Mouse (Mus musculus) MEL (cell line): ENCODE results near the gene Col4a2. TPM values are rescaled to one million over a fixed set of nuclear protein-coding genes. Genes with fewer than 3 reads are reported as not detected.

Experiments
- DNase-seq: peaks from one replicate; pipeline ENCODE4 v3.0.0; 2011; ENCODE audit warnings: low read depth, low spot score
- H3K27ac ChIP-seq: 2 replicates; pipeline ENCODE4 v1.5.1; 2012; ENCODE audit warnings: low read depth, mild to moderate bottlenecking, control low read depth, low read length, moderate library complexity; ENCODE audit not compliant: control insufficient read depth
- H3K27me3 ChIP-seq, 2 experiments: fragments of 150-350 bp in 1 of 2; sonication (generic) in 1 of 2; 2 replicates each; pipeline ENCODE4 v1.6.1; 2012; ENCODE audit warnings: low read length in 2 of 2, mild to moderate bottlenecking in 2 of 2, improper control_type of control experiment in 1 of 2, moderate library complexity in 1 of 2; ENCODE audit not compliant: insufficient read depth in 2 of 2, control insufficient read depth in 1 of 2
- H3K36me3 ChIP-seq, 2 experiments: 2 replicates each; pipeline ENCODE4 v1.6.1; 2012 to 2014; ENCODE audit warnings: low read length in 2 of 2, improper control_type of control experiment in 1 of 2, inconsistent platforms in 1 of 2, mild to moderate bottlenecking in 1 of 2; ENCODE audit not compliant: insufficient read depth in 2 of 2, control insufficient read depth in 1 of 2
- H3K4me1 ChIP-seq, 2 experiments: fragments of 150-350 bp in 1 of 2; sonication (generic) in 1 of 2; 2 replicates each; pipeline ENCODE4 v1.6.1; 2012; ENCODE audit warnings: low read length in 2 of 2, improper control_type of control experiment in 1 of 2, mild to moderate bottlenecking in 1 of 2; ENCODE audit not compliant: insufficient read depth in 2 of 2, control insufficient read depth in 1 of 2
- H3K4me3 ChIP-seq, 2 experiments: fragments of 150-350 bp in 1 of 2; sonication (generic) in 1 of 2; 2 replicates each; pipeline ENCODE4 v1.5.1; 2012; ENCODE audit warnings: low read depth in 2 of 2, low read length in 2 of 2, mild to moderate bottlenecking in 2 of 2, moderate library complexity in 2 of 2, control low read depth in 1 of 2, improper control_type of control experiment in 1 of 2; ENCODE audit not compliant: control insufficient read depth in 1 of 2, insufficient read depth in 1 of 2
- H3K79me2 ChIP-seq: 2 replicates; pipeline ENCODE4 v1.6.1; 2012; ENCODE audit warnings: mild to moderate bottlenecking, low read length, moderate library complexity; ENCODE audit not compliant: control insufficient read depth, poor library complexity, insufficient read depth
- H3K9ac ChIP-seq: 2 replicates; pipeline ENCODE4 v1.6.1; 2012; ENCODE audit warnings: low read depth, mild to moderate bottlenecking, control low read depth, low read length, moderate library complexity; ENCODE audit not compliant: control insufficient read depth, poor library complexity, severe bottlenecking
- H3K9me3 ChIP-seq: fragments of 150-350 bp; sonication (generic); replicated peaks from 2 replicates; pipeline ENCODE4 v1.6.1; 2012; ENCODE audit warnings: mild to moderate bottlenecking, low read length, improper control_type of control experiment, moderate library complexity; ENCODE audit not compliant: insufficient read depth
- BHLHE40 ChIP-seq: IDR thresholded peaks from 2 replicates; pipeline ENCODE4 v1.6.1; 2012; ENCODE audit warnings: low read depth, mild to moderate bottlenecking, inconsistent platforms, low read length, improper control_type of control experiment, borderline replicate concordance
- CHD1 ChIP-seq: IDR thresholded peaks from 2 replicates; pipeline ENCODE4 v1.6.1; 2012; ENCODE audit warnings: low read depth, mild to moderate bottlenecking, inconsistent platforms, low read length, improper control_type of control experiment
- E2F4 ChIP-seq: IDR thresholded peaks from 2 replicates; pipeline ENCODE4 v1.6.1; 2011; ENCODE audit warnings: low read depth, low read length, improper control_type of control experiment, borderline replicate concordance
- ETS1 ChIP-seq: IDR thresholded peaks from 2 replicates; pipeline ENCODE4 v1.6.1; 2012; ENCODE audit warnings: low read depth, mild to moderate bottlenecking, inconsistent platforms, low read length, improper control_type of control experiment, moderate library complexity
- GATA1 ChIP-seq: IDR thresholded peaks from 2 replicates; pipeline ENCODE4 v1.6.1; 2011; ENCODE audit warnings: low read depth, low read length, improper control_type of control experiment
- KAT2A ChIP-seq: conservative IDR thresholded peaks from 2 replicates; pipeline ENCODE4 v1.6.1; 2012; ENCODE audit warnings: low read depth, low read length, improper control_type of control experiment, inconsistent platforms
- MAX ChIP-seq: IDR thresholded peaks from 2 replicates; pipeline ENCODE4 v1.6.1; 2011; ENCODE audit warnings: low read length, improper control_type of control experiment
- MAZ ChIP-seq: IDR thresholded peaks from 2 replicates; pipeline ENCODE4 v1.6.1; 2012; ENCODE audit warnings: low read depth, mild to moderate bottlenecking, inconsistent platforms, low read length, improper control_type of control experiment
- MEF2A ChIP-seq: IDR thresholded peaks from 2 replicates; pipeline ENCODE4 v1.6.1; 2014; ENCODE audit warnings: low read depth, mild to moderate bottlenecking, inconsistent platforms, low read length, improper control_type of control experiment; ENCODE audit not compliant: poor library complexity, insufficient replicate concordance, severe bottlenecking; ENCODE audit errors: extremely low read depth
- MYB ChIP-seq: IDR thresholded peaks from 2 replicates; pipeline ENCODE4 v1.6.1; 2011; ENCODE audit warnings: mild to moderate bottlenecking, low read depth, low read length, improper control_type of control experiment
- NELFE ChIP-seq: IDR thresholded peaks from 2 replicates; pipeline ENCODE4 v1.6.1; 2011; ENCODE audit warnings: low read depth, low read length, improper control_type of control experiment
- NRF1 ChIP-seq: IDR thresholded peaks from 2 replicates; pipeline ENCODE4 v1.6.1; 2014; ENCODE audit warnings: low read depth, mild to moderate bottlenecking, inconsistent platforms, low read length, improper control_type of control experiment, moderate library complexity; ENCODE audit not compliant: poor library complexity, insufficient read depth, severe bottlenecking
- POLR2A ChIP-seq, 2 experiments: IDR thresholded peaks; 2 replicates each; pipeline ENCODE4 v1.6.1; 2011 to 2012; ENCODE audit warnings: low read length in 2 of 2, mild to moderate bottlenecking in 2 of 2, control low read depth in 1 of 2, improper control_type of control experiment in 1 of 2, low read depth in 1 of 2, moderate library complexity in 1 of 2; ENCODE audit not compliant: control insufficient read depth in 1 of 2, insufficient read depth in 1 of 2, poor library complexity in 1 of 2
- SMC3 ChIP-seq: IDR thresholded peaks from 2 replicates; pipeline ENCODE4 v1.6.1; 2011; ENCODE audit warnings: low read depth, low read length, improper control_type of control experiment
- TBP ChIP-seq: IDR thresholded peaks from 2 replicates; pipeline ENCODE4 v1.8.0; 2011; ENCODE audit warnings: low read depth, low read length, improper control_type of control experiment
- UBTF ChIP-seq: IDR thresholded peaks from 2 replicates; pipeline ENCODE4 v1.6.1; 2012; ENCODE audit warnings: low read depth, mild to moderate bottlenecking, inconsistent platforms, low read length, improper control_type of control experiment, moderate library complexity, borderline replicate concordance; ENCODE audit not compliant: insufficient read depth
- USF1 ChIP-seq: IDR thresholded peaks from 2 replicates; pipeline ENCODE4 v1.6.1; 2014; ENCODE audit warnings: low read depth, mild to moderate bottlenecking, inconsistent platforms, low read length, improper control_type of control experiment, moderate library complexity
- ZNF384 ChIP-seq: IDR thresholded peaks from 2 replicates; pipeline ENCODE4 v1.6.1; 2012; ENCODE audit warnings: low read depth, mild to moderate bottlenecking, inconsistent platforms, low read length, improper control_type of control experiment
- polyA plus RNA-seq, 2 experiments: library from polyadenylated mRNA; stranded (reverse) in 1 of 2; unstranded in 1 of 2; fragments of >175 nt in 1 of 2; fragments of >200 nt in 1 of 2; gene quantifications; 2 replicates each; pipeline versions ENCODE4 v1.2.1 to v1.2.4; 2012; ENCODE audit warnings: low replicate concordance in 2 of 2, low read depth in 1 of 2; ENCODE audit not compliant: insufficient read length in 2 of 2, insufficient read depth in 1 of 2, missing spikeins in 1 of 2
- total RNA-seq: library from RNA; depleted of rRNA; stranded (reverse); fragments of 300-350 nt; gene quantifications from 2 replicates; pipeline ENCODE4 v1.2.3, GENCODE M21; 2012; rRNA removed

The Col4a2 gene
- total RNA-seq: 0.03 and 0.04 TPM in 2 replicates
- polyA plus RNA-seq: under 1 TPM in 1 of 2 experiments, not detected in 1; 0.81 TPM

GRCm38 (mm10) chr8:11312349-11313175 lies at the start of gene Col4a2, which contains the start of gene Col4a1:
Gene Col4a2, plus strand, starts transcription at chr8:11312805.
Gene Col4a1, minus strand, starts transcription at chr8:11312826.
- Histone ChIP-seq H3K36me3 (no peaks in the 10 kb centered on the region), H3K4me1 (no peaks in the 10 kb centered on the region), H3K9ac (no peak within 1 kb of the TSS), H3K27ac (no peak within 1 kb of the TSS), H3K27me3 (no peaks in the 10 kb centered on the region), H3K4me3 (no peak within 1 kb of the TSS), H3K79me2 (no peaks in the 10 kb centered on the region), H3K9me3 (no peaks in the 10 kb centered on the region)
- TF ChIP-seq E2F4 (no peak), MAZ (no peak), CHD1 (no peak), BHLHE40 (no peak), GATA1 (no peak), MEF2A (no peak), NRF1 (no peak), SMC3 (no peak), NELFE (no peak), KAT2A (no peak), TBP (no peak), USF1 (no peak), UBTF (no peak), ETS1 (no peak), MAX (no peak), ZNF384 (no peak), POLR2A (IDR thresholded peaks at IDR 0.05; ENCODE audit: control insufficient read depth in 1 of 2, insufficient read depth in 1 of 2, low read depth in 1 of 2, low read length in 2 of 2, poor library complexity in 1 of 2) (no peak)
- no peak for DNase-seq

DNA sequence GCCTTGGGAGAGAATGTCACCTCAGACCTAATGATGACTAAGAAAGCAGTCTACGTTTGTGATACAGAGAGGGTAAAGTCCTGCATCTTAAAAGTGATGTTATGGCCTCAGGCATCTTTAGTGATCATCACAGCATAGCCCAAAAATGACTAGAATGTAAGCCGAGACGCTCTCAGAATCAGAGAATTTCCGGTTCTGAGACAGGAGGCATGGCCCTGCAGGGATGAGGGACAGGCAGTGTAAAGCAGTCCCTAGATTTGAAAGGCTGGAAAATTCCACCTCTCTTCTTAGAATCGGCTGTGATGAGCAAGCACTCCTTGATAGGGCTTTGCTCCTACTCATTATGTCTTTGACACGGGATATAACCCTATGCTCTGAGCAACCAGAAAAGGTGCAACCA lies 48.8 kb upstream of the Col4a2 start:
- Histone ChIP-seq H3K9ac (no peak overlapping the region), H3K27ac (no peak overlapping the region), H3K79me2 (no peaks in the 10 kb centered on the region), H3K36me3 (no peaks in the 10 kb centered on the region), H3K27me3 (no peaks in the 10 kb centered on the region), H3K4me3 (no peak overlapping the region), H3K4me1 (no peaks in the 10 kb centered on the region), H3K9me3 (no peaks in the 10 kb centered on the region)
- no peak for DNase-seq
- TF ChIP-seq MYB: no peak
